Mouse (Mus musculus) mesoderm, embryonic 11.5 days (tissue): Measurements from ENCODE around the gene Mrps18a.
A peak's percentile ranks its signal among the peaks of the same experiment; 100 is the strongest.

Experiments used
- DNase-seq: peaks from one replicate; pipeline ENCODE4 v3.0.0-alpha.2; 2012; ENCODE audit warnings: low read depth, low spot score

The Mrps18a gene

GRCm38 (mm10) chr17:46101906-46102305, 8.9 kb upstream of the Mrps18a start:
- DNase-seq, result peak; percentile 30

- peak; percentile 26 for DNase-seq
Observed at GRCm38 (mm10) chr17:46102608-46103159, 8.1 kb upstream of the Mrps18a start.

DNA sequence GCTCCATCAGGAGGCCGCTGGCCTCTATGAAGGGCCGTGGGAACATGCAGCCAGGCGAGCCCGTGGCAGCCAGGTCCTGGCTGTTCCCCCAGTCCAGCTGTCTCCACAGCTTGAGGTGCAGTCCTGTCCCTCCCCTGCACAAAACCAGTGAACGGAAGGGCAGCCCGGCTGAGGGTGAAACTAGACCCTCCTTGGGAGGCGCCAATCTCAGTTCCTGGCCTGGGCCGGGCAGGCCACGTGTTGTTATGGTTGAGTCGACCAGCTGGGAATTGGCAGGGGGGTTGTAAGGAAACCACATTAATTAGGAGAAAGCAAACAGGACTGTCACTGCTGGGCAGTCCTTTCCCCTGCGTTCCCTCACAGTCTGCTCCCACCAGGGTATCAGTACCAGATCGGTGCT, 6.3 kb upstream of the Mrps18a start:
- peak; percentile 80 for DNase-seq

DNA sequence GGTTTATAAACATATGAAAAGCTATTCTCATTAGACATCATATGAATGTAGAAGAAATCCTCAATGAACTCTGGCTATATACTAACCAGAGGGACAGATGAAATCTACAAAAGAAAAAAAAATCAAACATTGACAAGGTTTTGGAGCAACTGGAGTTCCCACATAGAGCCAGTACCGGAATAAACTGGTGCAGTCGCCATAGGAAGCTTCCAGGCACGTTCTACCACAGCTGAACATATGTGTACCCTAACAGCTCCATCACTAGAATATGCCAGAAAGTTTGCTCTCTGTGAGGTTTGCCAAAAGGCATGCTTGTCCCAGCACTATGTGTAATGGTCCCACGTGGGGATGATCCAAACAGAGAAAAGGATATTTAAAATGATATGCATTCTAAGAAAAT, 2.5 kb upstream of the Mrps18a start:
- DNase-seq, result no peak

- DNase-seq, result no peak
Observed at GRCm38 (mm10) chr17:46115489-46115888, 4.7 kb downstream of the Mrps18a start.

GRCm38 (mm10) chr17:46116138-46116537, 5.4 kb downstream of the Mrps18a start:
- DNase-seq, result no peak

GRCm38 (mm10) chr17:46116881-46117280, 6.1 kb downstream of the Mrps18a start:
- DNase-seq, result no peak

DNA sequence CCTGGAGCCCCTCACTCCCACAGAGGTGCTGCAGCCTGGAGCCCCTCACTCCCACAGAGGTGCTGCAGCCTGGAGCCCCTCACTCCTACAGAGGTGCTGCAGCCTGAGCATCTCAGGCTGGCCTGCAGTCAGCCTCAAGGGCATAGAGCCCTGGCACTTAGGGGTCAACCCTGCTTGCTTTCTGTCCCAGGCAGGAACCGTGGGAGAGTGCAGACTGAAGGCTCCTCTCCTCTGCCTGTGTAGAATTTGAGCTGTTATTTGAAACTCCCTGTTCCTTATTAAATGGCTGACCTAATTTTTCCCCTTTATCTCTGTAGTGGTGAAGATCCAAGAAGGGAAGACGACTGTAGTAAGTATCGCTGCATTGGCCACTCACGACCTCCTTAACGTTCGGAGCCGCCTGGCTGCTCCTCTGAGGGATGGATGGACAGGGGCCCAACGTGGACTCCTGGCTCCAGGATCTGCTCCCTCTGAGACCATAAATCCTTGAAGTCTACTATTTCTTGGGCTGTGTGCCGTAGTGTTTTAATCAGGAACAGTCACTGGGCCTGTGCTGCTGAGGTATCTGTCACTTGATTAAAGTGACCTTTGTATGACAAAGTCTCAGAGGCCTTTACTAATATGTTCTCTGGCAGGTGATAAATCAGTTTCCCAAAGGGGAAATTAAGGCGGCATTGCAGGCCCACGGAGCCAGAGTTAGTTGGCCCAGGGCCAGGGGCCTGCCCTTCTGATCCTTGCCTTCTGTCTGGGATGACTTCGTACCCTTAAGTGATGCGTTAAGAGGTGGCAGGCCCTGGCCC, 7.0 kb downstream of the Mrps18a start:
- peak; percentile 19 for DNase-seq

GRCm38 (mm10) chr17:46118423-46118850, 7.7 kb downstream of the Mrps18a start:
- DNase-seq, result no peak

- DNase-seq, result no peak
Observed at GRCm38 (mm10) chr17:46119641-46120040, 8.9 kb downstream of the Mrps18a start.

DNA sequence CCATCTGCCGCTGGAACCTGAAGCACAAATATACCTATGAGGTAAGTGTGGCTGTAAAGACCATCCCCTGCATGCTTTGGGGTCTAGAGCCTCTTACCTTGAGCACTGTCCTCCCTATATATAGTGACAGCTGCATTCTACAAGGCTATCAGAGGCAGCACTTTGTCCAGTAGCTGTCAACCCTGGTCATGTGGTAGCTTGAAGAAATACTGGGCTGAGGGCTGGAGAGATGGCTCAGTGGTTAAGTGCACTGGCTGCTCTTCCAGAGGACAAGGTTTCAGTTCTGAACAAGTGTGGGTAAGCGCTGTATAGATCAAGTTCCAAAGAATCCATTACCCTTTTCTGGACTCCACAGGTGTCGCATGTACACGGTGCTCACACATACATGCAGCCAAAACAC, 12.0 kb downstream of the Mrps18a start:
- no peak for DNase-seq

GRCm38 (mm10) chr17:46123285-46123684, 12.5 kb downstream of the Mrps18a start:
- DNase-seq, result no peak

DNA sequence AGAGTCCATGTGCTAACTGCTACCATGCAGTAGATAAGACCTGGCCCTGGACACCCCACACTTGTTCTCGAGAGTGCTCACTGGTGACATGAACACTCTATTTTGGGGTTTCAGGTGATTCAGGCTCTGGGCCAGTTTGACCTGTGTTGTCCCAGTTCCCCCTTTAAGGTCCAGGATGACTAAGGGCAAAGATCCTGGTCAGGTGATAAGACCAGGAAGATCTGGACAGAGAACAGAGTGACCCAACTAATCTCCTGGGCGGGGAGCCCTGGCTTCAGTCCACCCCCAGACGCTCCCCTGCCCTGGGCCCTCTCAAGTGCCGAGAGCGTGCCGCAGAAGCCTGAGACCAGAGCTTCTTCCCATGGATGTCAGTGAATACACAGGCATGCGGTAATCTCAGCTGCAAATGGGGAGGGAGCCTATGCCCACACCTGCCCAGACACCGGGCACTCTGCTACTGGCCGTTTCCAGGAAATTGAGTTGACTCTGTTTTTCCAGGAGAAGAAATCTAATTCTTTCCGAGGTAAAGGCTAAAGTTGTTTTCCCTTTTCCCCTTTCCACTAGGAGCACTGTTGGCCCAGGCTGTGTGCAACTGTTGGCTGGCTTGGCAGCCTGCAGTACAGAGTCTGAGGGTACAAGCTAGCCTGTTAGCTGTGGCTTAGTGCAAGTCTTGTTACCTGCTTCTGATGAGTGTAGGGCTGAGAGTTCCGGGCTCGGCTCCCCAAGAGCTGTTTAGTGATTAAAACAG, 13.3 kb downstream of the Mrps18a start:
- DNase-seq, result no peak

- DNase-seq, result no peak
Observed at GRCm38 (mm10) chr17:46126608-46127007, 15.8 kb downstream of the Mrps18a start.

DNA sequence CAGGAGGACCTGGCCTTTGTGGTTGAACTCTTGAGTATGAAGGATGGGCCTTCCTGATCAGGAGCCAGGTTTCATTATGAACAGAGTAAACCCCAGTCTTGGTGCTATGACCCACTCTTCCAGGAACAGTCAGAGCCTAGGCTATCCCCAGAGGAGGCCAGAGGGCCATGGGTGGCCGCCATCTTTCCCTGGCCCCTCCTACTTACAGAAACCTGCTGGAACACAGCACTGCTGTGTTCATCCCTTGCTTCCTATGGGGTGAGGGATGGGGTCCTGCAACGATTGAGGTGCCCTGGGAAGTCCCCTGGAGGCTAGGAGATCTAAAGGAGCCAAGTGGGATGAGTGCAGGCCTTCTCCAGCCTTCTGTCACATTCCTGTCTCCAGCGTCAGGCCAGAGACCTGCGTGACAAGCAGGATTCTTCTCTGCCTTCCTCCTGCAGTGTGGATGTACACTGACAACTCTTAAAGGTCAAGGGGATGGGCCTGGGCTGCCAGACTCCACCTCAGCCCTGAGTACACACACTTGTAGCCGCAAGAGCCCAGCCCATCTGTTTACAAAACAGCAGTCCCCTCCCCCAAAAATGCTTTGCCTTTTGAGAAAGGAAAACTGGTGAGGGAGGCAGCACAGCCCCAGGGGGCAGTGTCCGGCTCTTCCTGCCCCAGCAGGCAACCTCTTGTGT, 17.2 kb downstream of the Mrps18a start:
- no peak for DNase-seq

GRCm38 (mm10) chr17:46129741-46130498, 19.1 kb downstream of the Mrps18a start:
- DNase-seq, result no peak

- peak; percentile 81 for DNase-seq
Observed at GRCm38 (mm10) chr17:46132058-46132718, 21.4 kb downstream of the Mrps18a start.

- no peak for DNase-seq
Observed at GRCm38 (mm10) chr17:46132862-46133261, 22.1 kb downstream of the Mrps18a start.

- no peak for DNase-seq
Observed at GRCm38 (mm10) chr17:46138563-46139236, 27.9 kb downstream of the Mrps18a start.

- no peak for DNase-seq
Observed at GRCm38 (mm10) chr17:46139872-46140271, 29.1 kb downstream of the Mrps18a start.
